Mouse (Mus musculus): Measurements from ENCODE around the gene Bid. TPM values are rescaled to one million over a fixed set of nuclear protein-coding genes. Genes with fewer than 3 reads are reported as not detected.
"Not testable (repeated sequence)": the region's sequence is repeated elsewhere in the genome, so short reads cannot be mapped to it uniquely, and the experiment has no call there.

Bid gene
- polyA plus RNA-seq, 1 experiment from 2014 or later = 19.4 TPM

DNA sequence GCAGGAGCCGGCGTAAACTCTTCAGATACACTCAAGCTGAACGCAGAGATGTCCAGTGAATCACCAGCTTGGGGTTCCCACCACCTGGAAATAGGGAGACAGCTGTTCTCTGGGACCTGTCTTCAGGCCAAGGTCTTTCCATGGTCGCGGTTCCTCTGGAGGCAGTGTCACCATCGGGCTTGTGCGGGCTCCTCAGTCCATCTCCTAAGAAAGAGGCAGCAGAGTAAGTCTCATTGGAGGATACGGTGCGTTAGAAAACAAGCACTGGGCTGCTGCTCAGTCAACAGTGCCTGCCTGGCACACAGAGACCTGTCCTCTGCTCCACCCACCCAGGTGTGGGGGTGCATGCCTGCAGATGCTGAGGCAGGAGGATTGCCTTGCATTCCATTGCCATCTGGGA lies 22.6 kb downstream of the Bid start:
- H3K4me2 ChIP-seq (replicated peaks) = no peak overlapping the region
- WGBS = 96% methylated on average over 9 of the region's 9 CpGs
- H3K27ac ChIP-seq = no peak overlapping the region
- H3K36me3 ChIP-seq = peaks cover 37% of the 10 kb centered on the region
- no peak overlapping the region for H3K9ac ChIP-seq
- no peaks in the 10 kb centered on the region for H3K4me1 ChIP-seq
- H3K27me3 ChIP-seq = no peaks in the 10 kb centered on the region
- no peaks in the 10 kb centered on the region for H3K9me3 ChIP-seq (replicated peaks)
- ATAC-seq (ENCODE audit: low FRiP score) = no peak
- H3K4me3 ChIP-seq = no peak overlapping the region

GRCm38 (mm10) chr6:120886696-120887095 lies 30.0 kb downstream of the Bid start:
- Histone ChIP-seq H3K9ac (no peak overlapping the region), H3K4me1 (no peaks in the 10 kb centered on the region), H3K36me3 (peaks cover 67% of the 10 kb centered on the region), H3K4me3 (no peak overlapping the region), H3K9me3 (replicated peaks) (peaks cover 6% of the 10 kb centered on the region; the same call in 1 of the 2 replicates), H3K27ac (no peak overlapping the region), H3K4me2 (replicated peaks) (no peak overlapping the region), H3K27me3 (no peaks in the 10 kb centered on the region)
- 89% methylated on average over 17 of the region's 17 CpGs for WGBS
- ATAC-seq (ENCODE audit: low FRiP score) = no peak

GRCm38 (mm10) chr6:120884436-120884835 lies 32.2 kb downstream of the Bid start:
- no peak overlapping the region for H3K27ac ChIP-seq
- no peak for ATAC-seq (ENCODE audit: low FRiP score)
- WGBS = 81% methylated on average over 6 of the region's 6 CpGs
- H3K9ac ChIP-seq = no peak overlapping the region
- no peaks in the 10 kb centered on the region for H3K4me1 ChIP-seq
- H3K36me3 ChIP-seq = peaks cover 48% of the 10 kb centered on the region
- H3K4me2 ChIP-seq (replicated peaks) = no peak overlapping the region
- H3K9me3 ChIP-seq (replicated peaks) = peaks cover 6% of the 10 kb centered on the region; the same call in 1 of the 2 replicates
- no peak overlapping the region for H3K4me3 ChIP-seq
- no peaks in the 10 kb centered on the region for H3K27me3 ChIP-seq

DNA sequence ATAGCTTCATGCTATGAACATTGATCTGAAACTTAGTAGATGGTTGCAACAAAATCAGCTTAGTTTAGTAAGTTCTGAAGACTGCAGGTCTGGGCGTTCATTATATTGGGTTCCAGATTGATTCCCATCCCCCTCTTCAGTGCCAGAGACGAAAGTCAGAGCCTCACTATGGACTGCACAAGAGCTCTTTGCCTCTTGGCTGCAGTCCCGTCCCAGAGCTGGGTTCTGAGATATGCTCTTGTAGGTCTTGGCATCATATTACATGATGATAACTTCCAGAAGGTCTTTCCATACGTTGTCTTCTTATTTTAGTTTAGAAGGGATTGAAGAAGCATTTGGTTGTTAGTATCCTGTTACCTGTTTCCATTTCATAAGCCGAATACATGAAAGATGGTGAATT lies 37.6 kb downstream of the Bid start:
- H3K4me1 ChIP-seq = no peaks in the 10 kb centered on the region
- H3K4me2 ChIP-seq (replicated peaks) = no peak overlapping the region
- H3K27me3 ChIP-seq = no peaks in the 10 kb centered on the region
- H3K36me3 ChIP-seq = peaks cover 42% of the 10 kb centered on the region
- no peak overlapping the region for H3K9ac ChIP-seq
- H3K9me3 ChIP-seq (replicated peaks) = peaks cover 6% of the 10 kb centered on the region; the same call in 1 of the 2 replicates
- ATAC-seq (ENCODE audit: low FRiP score) = no peak
- no peak overlapping the region for H3K27ac ChIP-seq
- 82% methylated on average over 5 of the region's 5 CpGs for WGBS
- no peak overlapping the region for H3K4me3 ChIP-seq

- H3K4me1 ChIP-seq = no peaks in the 10 kb centered on the region
- 78% methylated on average over 9 of the region's 9 CpGs for WGBS
- ATAC-seq (ENCODE audit: low FRiP score) = no peak
- H3K4me2 ChIP-seq (replicated peaks) = no peak overlapping the region
- no peak overlapping the region for H3K9ac ChIP-seq
- no peak overlapping the region for H3K4me3 ChIP-seq
- no peaks in the 10 kb centered on the region for H3K9me3 ChIP-seq (replicated peaks)
- no peaks in the 10 kb centered on the region for H3K27me3 ChIP-seq
- no peak overlapping the region for H3K27ac ChIP-seq
- peaks cover 28% of the 10 kb centered on the region for H3K36me3 ChIP-seq
These were observed 42.8 kb downstream of the Bid start for GRCm38 (mm10) chr6:120873874-120874273.

GRCm38 (mm10) chr6:120871286-120871685 lies 45.4 kb downstream of the Bid start:
- Histone ChIP-seq H3K27ac (no peak overlapping the region), H3K9me3 (replicated peaks) (no peaks in the 10 kb centered on the region), H3K4me1 (no peaks in the 10 kb centered on the region), H3K9ac (no peak overlapping the region), H3K27me3 (no peaks in the 10 kb centered on the region), H3K4me3 (no peak overlapping the region), H3K36me3 (peaks cover 14% of the 10 kb centered on the region; the same call in 1 of the 2 replicates), H3K4me2 (replicated peaks) (no peak overlapping the region)
- WGBS = 93% methylated on average over 2 of the region's 2 CpGs
- ATAC-seq (ENCODE audit: low FRiP score) = no peak

DNA sequence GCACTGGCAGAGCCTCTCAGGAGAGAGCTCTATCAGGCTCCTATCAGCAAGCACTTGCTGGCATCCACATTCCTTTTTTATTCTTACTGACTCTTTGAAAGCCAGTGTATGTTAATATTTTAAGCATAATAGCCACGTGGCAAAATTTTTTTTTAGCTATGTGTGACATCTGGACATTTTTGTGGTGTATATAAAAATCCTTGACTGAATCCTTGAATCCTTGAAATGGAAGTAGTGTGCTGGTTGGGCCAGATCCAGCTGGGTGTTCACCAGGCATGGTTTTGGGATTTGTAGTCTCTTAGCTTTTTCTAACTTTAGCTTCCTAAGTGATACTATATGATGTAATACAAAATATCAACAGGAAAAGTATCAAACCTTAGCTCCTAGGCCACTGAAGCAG lies 47.8 kb downstream of the Bid start:
- Histone ChIP-seq H3K4me1 (no peaks in the 10 kb centered on the region), H3K4me3 (no peak overlapping the region), H3K9me3 (replicated peaks) (no peaks in the 10 kb centered on the region), H3K27ac (no peak overlapping the region), H3K36me3 (peaks cover 25% of the 10 kb centered on the region), H3K4me2 (replicated peaks) (no peak overlapping the region), H3K9ac (no peak overlapping the region), H3K27me3 (no peaks in the 10 kb centered on the region)
- no peak for ATAC-seq (ENCODE audit: low FRiP score)
- WGBS = 73% methylated on average over 1 of the region's 1 CpGs

GRCm38 (mm10) chr6:120866051-120866814 lies 50.4 kb downstream of the Bid start:
- Histone ChIP-seq H3K27me3 (no peaks in the 10 kb centered on the region), H3K4me2 (replicated peaks) (no peak overlapping the region), H3K9me3 (replicated peaks) (no peaks in the 10 kb centered on the region), H3K4me3 (no peak overlapping the region), H3K27ac (no peak overlapping the region), H3K9ac (no peak overlapping the region), H3K36me3 (peaks cover 27% of the 10 kb centered on the region), H3K4me1 (no peaks in the 10 kb centered on the region)
- 94% methylated on average over 9 of the region's 9 CpGs for WGBS
- ATAC-seq (ENCODE audit: low FRiP score) = no peak

DNA sequence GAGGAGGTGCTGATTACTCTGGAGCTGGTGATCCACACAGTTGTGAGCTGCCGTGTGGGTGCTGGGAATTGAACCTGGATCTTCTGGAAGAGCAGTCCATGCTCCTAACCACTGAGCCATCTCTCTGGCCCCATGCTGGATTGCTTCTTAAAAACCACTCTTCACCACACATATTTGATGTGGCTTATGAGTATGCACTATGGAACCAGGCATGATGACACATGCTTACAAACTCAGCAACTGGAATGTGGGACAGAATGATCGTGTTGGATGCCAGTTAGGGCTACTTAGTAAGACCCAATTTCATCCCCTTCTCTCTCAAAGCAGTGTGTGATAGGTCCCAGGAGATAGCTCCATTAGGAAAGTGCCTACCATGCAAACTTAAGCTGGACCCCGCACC lies 56.6 kb downstream of the Bid start:
- Histone ChIP-seq H3K27me3 (no peaks in the 10 kb centered on the region), H3K9me3 (replicated peaks) (no peaks in the 10 kb centered on the region), H3K9ac (no peak overlapping the region), H3K4me1 (peaks cover 8% of the 10 kb centered on the region; the same call in 1 of the 2 replicates), H3K4me3 (no peak overlapping the region), H3K36me3 (peaks cover 22% of the 10 kb centered on the region), H3K4me2 (replicated peaks) (no peak overlapping the region), H3K27ac (no peak overlapping the region)
- WGBS = 92% methylated on average over 3 of the region's 3 CpGs
- no peak for ATAC-seq (ENCODE audit: low FRiP score)

- peaks cover 8% of the 10 kb centered on the region; the same call in 1 of the 2 replicates for H3K4me1 ChIP-seq
- H3K9me3 ChIP-seq (replicated peaks) = no peaks in the 10 kb centered on the region
- H3K9ac ChIP-seq = no peak overlapping the region
- H3K4me2 ChIP-seq (replicated peaks) = no peak overlapping the region
- H3K36me3 ChIP-seq = peaks cover 27% of the 10 kb centered on the region
- H3K27ac ChIP-seq = peak overlapping the region; percentile 31; the same call in 1 of the 2 replicates
- H3K27me3 ChIP-seq = no peaks in the 10 kb centered on the region
- WGBS = 51% methylated on average over 8 of the region's 8 CpGs
- peak; percentile 66; the same call in 1 of the 2 replicates for ATAC-seq (ENCODE audit: low FRiP score)
- no peak overlapping the region for H3K4me3 ChIP-seq
These were observed 58.4 kb downstream of the Bid start for GRCm38 (mm10) chr6:120858217-120858711.

- peaks cover 8% of the 10 kb centered on the region; the same call in 1 of the 2 replicates for H3K4me1 ChIP-seq
- H3K27me3 ChIP-seq = no peaks in the 10 kb centered on the region
- peaks cover 33% of the 10 kb centered on the region for H3K36me3 ChIP-seq
- no peaks in the 10 kb centered on the region for H3K9me3 ChIP-seq (replicated peaks)
- no peak overlapping the region for H3K4me3 ChIP-seq
- no peak overlapping the region for H3K27ac ChIP-seq
- no peak overlapping the region for H3K4me2 ChIP-seq (replicated peaks)
- H3K9ac ChIP-seq = no peak overlapping the region
- 92% methylated on average over 10 of the region's 10 CpGs for WGBS
- ATAC-seq (ENCODE audit: low FRiP score) = no peak
These were observed 62.2 kb downstream of the Bid start for GRCm38 (mm10) chr6:120854413-120854812.

DNA sequence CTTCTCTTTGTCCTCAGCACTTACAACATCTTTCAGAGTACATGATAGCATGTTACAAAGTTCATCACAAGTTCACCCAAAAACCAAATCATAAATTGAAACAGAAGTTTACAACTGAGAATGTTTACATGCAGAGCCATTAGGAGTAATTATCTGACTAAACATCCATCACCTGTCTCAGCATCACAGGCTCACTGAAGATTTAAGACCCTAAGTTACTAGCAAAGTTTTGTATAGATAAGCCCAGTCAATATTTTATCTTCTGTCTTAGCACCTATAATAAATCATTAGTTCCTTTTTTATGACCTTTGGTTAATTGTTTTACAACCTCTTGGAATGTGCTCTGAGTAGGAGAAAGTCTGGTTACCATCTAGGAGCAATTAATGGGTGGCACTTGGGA lies 65.9 kb downstream of the Bid start:
- peaks cover 44% of the 10 kb centered on the region for H3K36me3 ChIP-seq

More for the DNA sequence above, 65.9 kb downstream of the Bid start:
- ATAC-seq (ENCODE audit: low FRiP score); H3K4me1 ChIP-seq; H3K4me3 ChIP-seq; H3K4me2 ChIP-seq (replicated peaks); H3K9me3 ChIP-seq (replicated peaks); H3K9ac ChIP-seq; H3K27me3 ChIP-seq; H3K27ac ChIP-seq: not testable (repeated sequence)
